Mouse (Mus musculus): ENCODE results near the gene Crybg2. TPM values are rescaled to one million over a fixed set of nuclear protein-coding genes. Genes with fewer than 3 reads are reported as not detected.

Crybg2 gene
- polyA plus RNA-seq, 1 experiment from 2014 or later, result 0.82 TPM

DNA sequence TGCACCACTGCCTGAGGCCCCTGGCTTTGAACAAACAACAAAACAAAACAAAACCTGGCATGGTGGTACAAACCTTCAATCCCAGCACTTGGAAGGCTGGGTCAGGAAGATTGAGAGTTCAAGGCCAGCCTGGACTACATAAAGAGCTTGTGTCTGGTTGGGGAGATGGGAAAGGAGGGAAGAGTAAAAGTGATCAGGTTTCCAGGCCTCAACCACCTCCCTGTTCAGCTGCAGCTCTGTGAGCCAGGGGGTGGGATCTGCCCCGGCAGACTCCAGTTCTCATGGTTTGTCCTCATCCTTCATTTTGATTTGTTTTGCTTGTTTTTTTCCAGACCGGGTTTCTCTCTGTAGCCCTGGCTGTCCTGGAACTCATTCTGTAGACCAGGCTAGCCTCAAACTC, 55.9 kb downstream of the Crybg2 start:
- Histone ChIP-seq H3K9me3 (replicated peaks) (no peaks in the 10 kb centered on the region), H3K27me3 (replicated peaks) (no peaks in the 10 kb centered on the region), H3K27ac (0 out of 2 replicates have a peak overlapping the region, but pooled peaks have one; percentile 27), H3K4me1 (peaks cover 79% of the 10 kb centered on the region), H3K36me3 (no peaks in the 10 kb centered on the region), H3K4me2 (no peak overlapping the region), H3K4me3 (no peak overlapping the region), H3K9ac (no peak overlapping the region)
- 30% methylated on average over 2 of the region's 2 CpGs for WGBS (ENCODE audit: insufficient replicate concordance)
- ATAC-seq, result no peak

DNA sequence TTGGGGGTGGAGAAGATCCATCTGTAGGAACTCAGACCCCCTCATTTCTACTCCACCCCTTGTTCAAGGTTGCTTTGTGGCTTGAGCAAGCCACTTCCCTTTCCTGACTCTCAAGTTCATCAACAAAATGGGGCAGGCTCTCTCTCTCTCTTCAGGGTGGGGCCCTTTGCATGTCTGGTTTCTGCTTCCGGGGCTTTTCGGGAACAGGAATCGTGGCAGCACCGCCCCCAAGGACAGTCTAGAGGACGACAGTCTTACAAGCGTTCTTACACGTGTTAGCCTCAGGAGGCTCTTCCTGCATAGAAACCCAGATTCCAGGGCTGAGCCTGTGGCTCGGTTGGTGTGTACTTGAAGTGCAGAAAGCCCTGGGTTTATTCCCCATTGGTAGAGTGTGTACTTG, 56.4 kb downstream of the Crybg2 start:
- H3K9ac ChIP-seq, result no peak overlapping the region
- 17% methylated on average over 8 of the region's 8 CpGs for WGBS (ENCODE audit: insufficient replicate concordance)
- H3K27ac ChIP-seq, result peak overlapping the region; percentile 37; the same call in 1 of the 2 replicates
- no peaks in the 10 kb centered on the region for H3K9me3 ChIP-seq (replicated peaks)
- H3K27me3 ChIP-seq (replicated peaks), result no peaks in the 10 kb centered on the region
- no peak overlapping the region for H3K4me3 ChIP-seq
- no peak for ATAC-seq
- H3K4me1 ChIP-seq, result peaks cover 74% of the 10 kb centered on the region
- H3K36me3 ChIP-seq, result no peaks in the 10 kb centered on the region
- H3K4me2 ChIP-seq, result no peak overlapping the region

DNA sequence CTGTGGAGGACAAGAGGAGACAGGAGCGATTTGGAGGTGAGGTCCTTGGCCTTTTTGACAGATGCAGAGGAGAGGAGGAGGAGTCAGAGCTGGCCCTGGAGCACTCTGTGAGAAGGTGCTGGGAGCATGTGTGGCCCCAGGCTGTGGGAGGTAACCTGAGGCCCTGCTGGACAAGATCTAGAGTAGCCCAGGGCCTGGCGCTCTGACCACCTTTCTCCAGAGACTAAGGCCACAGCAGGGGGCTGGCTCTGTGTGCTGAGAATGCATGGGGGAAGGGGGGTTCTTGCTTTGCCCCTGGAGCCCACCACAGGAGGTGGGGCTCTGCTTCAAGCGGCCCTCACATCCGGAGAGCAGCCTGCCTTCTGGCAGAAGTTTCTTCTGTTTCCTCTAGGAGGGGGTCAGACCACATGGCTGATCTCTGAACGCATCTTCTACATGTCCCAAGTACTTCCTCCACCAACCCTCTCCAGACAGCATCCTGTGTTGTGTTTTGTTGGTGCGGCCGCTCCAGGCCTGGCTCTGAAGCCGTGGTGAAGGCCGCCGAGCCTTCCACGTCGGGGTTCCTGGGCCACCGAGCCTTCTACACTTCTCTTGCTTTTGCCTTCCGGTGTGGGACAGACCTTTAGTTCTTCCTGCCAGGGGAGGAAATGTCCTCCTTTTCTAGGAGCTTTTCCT, 57.6 kb downstream of the Crybg2 start:
- ATAC-seq, result no peak
- 33% methylated on average over 14 of the region's 14 CpGs for WGBS (ENCODE audit: insufficient replicate concordance)
- no peaks in the 10 kb centered on the region for H3K36me3 ChIP-seq
- no peaks in the 10 kb centered on the region for H3K27me3 ChIP-seq (replicated peaks)
- H3K4me1 ChIP-seq, result peaks cover 62% of the 10 kb centered on the region
- peak overlapping the region; percentile 39; the same call in 1 of the 2 replicates for H3K27ac ChIP-seq
- H3K4me3 ChIP-seq, result no peak overlapping the region
- no peaks in the 10 kb centered on the region for H3K9me3 ChIP-seq (replicated peaks)
- H3K9ac ChIP-seq, result no peak overlapping the region
- H3K4me2 ChIP-seq, result no peak overlapping the region

DNA sequence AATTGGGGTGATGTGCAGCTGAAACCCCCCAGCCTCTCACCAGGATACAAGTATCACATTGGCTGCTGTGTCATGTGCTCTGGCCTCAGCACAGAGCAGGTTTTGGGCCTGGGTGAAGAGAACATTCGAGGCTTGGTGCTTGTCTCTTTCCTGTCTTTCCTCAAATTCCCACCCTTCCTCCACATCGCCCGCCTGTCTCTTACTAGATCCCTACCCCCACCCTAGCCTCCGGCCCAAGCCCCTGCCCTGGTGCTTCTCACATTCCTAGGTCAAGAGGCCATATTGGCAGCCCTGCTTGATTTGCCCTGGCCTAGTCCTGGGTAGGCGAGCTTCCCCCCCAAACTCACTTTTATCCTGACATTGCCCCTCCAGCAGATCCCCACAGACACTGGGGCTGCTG, 58.4 kb downstream of the Crybg2 start:
- peaks cover 61% of the 10 kb centered on the region for H3K4me1 ChIP-seq

DNA sequence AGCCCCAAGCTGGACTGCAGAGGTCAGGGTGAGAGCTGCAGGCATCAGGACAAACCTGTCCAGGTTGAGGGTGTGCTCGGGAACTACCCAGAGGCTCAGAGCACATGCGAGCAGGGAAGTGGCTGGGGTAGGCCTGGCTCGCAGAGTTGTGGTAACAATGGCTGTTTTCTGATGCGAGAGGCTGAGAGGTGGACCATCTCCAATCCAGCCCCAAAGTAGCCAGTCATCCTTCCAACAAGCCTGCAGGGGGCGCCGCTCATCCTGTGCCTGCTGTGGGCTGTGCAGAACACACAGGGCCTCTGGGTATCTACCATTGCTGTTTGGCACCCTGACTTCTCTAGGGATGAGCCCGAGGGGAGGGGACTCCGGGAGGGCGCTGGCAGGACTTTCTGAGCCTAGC, 59.0 kb downstream of the Crybg2 start:
- Histone ChIP-seq H3K36me3 (no peaks in the 10 kb centered on the region), H3K9ac (no peak overlapping the region), H3K9me3 (replicated peaks) (no peaks in the 10 kb centered on the region), H3K4me1 (peaks cover 65% of the 10 kb centered on the region), H3K4me3 (no peak overlapping the region), H3K27ac (no peak overlapping the region), H3K27me3 (replicated peaks) (no peaks in the 10 kb centered on the region), H3K4me2 (no peak overlapping the region)
- 50% methylated on average over 9 of the region's 9 CpGs for WGBS (ENCODE audit: insufficient replicate concordance)
- no peak for ATAC-seq

More for the DNA sequence above, 58.4 kb downstream of the Crybg2 start:
- H3K9ac ChIP-seq, result no peak overlapping the region
- no peaks in the 10 kb centered on the region for H3K36me3 ChIP-seq
- no peaks in the 10 kb centered on the region for H3K27me3 ChIP-seq (replicated peaks)
- no peaks in the 10 kb centered on the region for H3K9me3 ChIP-seq (replicated peaks)
- 60% methylated on average over 5 of the region's 5 CpGs for WGBS (ENCODE audit: insufficient replicate concordance)
- H3K27ac ChIP-seq, result peak overlapping the region; percentile 39; the same call in 1 of the 2 replicates
- H3K4me3 ChIP-seq, result no peak overlapping the region
- no peak overlapping the region for H3K4me2 ChIP-seq
- no peak for ATAC-seq

DNA sequence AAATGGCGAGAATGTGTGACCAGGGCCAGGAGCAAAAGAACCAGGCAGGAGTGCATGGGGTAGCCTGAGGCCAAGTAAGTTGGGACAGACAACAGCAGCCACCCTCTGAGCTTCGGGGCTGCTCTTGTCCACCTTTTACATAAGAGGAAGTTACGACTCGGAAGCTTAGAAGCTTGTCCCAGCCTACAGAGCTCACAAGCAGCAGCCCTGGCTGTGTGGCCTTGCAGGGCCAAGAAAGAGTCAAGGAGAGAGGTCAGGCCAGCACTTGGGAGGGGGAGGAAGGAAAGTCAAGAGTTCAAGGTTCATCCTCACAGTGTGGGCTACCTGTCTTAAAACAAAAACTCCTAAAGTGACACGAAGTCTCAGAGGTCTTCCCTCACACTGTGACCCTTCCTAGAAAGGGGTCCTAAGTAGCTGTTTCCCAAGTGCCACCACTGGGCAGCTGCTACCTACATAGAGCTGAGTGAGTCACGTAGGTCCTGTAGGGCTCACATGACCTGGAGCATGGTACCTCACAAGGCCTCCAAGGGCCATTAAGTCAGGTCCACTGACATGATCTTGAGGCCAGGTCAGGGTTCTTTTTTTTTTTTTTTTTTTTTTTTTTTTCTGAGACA, 59.7 kb downstream of the Crybg2 start:
- no peak overlapping the region for H3K4me2 ChIP-seq
- ATAC-seq, result no peak
- no peak overlapping the region for H3K4me3 ChIP-seq
- H3K27ac ChIP-seq, result peak overlapping the region; percentile 39; the same call in 1 of the 2 replicates
- 57% methylated on average over 6 of the region's 6 CpGs for WGBS (ENCODE audit: insufficient replicate concordance)
- H3K36me3 ChIP-seq, result no peaks in the 10 kb centered on the region
- H3K9ac ChIP-seq, result no peak overlapping the region
- H3K4me1 ChIP-seq, result peaks cover 68% of the 10 kb centered on the region
- no peaks in the 10 kb centered on the region for H3K9me3 ChIP-seq (replicated peaks)
- H3K27me3 ChIP-seq (replicated peaks), result no peaks in the 10 kb centered on the region

DNA sequence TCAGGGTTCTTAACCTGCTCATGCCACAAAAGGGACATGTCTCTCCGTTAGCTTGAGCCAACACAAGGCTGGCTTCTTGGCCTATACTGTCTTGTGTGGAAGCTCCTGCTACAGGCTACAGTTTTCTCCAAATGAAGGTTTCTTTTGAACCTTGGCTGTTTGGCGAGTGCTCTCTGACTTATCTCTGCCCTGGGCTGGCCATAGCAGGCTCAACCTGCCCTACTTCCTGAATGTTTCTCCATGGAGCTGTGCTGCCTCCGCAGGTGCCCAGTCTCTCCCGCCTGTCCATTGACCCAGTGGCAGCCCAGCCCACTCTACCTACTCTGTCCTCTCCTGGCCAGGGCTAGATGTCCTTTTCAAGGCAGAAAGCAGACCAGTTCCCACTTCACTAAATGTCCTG, 60.3 kb downstream of the Crybg2 start:
- 45% methylated on average over 4 of the region's 4 CpGs for WGBS (ENCODE audit: insufficient replicate concordance)
- no peaks in the 10 kb centered on the region for H3K36me3 ChIP-seq

DNA sequence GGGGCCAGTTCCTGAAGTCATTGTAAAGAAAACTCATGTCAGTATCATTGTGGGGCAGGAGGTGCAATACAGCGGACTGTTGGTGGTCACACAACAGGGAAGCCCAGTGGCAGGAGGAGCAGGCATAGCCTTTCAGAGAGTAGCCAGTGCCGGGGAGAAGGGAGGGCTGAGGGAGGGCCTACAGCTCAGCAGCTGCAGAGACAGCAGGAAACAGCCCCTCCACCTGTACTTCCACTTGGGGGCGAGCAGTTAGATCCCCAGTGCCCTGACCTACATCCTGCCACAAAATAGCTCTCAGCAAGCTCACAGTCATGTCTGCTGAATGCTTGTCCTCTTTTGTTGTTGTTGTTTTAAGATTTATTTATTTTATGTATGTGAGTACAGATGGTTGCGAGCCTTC, 61.0 kb downstream of the Crybg2 start:
- H3K9ac ChIP-seq, result no peak overlapping the region
- 46% methylated on average over 4 of the region's 4 CpGs for WGBS (ENCODE audit: insufficient replicate concordance)
- no peaks in the 10 kb centered on the region for H3K27me3 ChIP-seq (replicated peaks)
- 0 out of 2 replicates have a peak overlapping the region, but pooled peaks have one; percentile 46 for H3K27ac ChIP-seq
- H3K9me3 ChIP-seq (replicated peaks), result no peaks in the 10 kb centered on the region
- no peak for ATAC-seq
- H3K4me1 ChIP-seq, result peaks cover 65% of the 10 kb centered on the region
- peaks cover 4% of the 10 kb centered on the region; the same call in 1 of the 2 replicates for H3K36me3 ChIP-seq
- no peak overlapping the region for H3K4me2 ChIP-seq
- no peak overlapping the region for H3K4me3 ChIP-seq

More for the DNA sequence above, 60.3 kb downstream of the Crybg2 start:
- H3K27me3 ChIP-seq (replicated peaks), result no peaks in the 10 kb centered on the region
- no peak overlapping the region for H3K4me3 ChIP-seq
- H3K4me2 ChIP-seq, result no peak overlapping the region
- ATAC-seq, result no peak
- peaks cover 65% of the 10 kb centered on the region for H3K4me1 ChIP-seq
- no peaks in the 10 kb centered on the region for H3K9me3 ChIP-seq (replicated peaks)
- H3K27ac ChIP-seq, result 0 out of 2 replicates have a peak overlapping the region, but pooled peaks have one; percentile 46
- H3K9ac ChIP-seq, result no peak overlapping the region

DNA sequence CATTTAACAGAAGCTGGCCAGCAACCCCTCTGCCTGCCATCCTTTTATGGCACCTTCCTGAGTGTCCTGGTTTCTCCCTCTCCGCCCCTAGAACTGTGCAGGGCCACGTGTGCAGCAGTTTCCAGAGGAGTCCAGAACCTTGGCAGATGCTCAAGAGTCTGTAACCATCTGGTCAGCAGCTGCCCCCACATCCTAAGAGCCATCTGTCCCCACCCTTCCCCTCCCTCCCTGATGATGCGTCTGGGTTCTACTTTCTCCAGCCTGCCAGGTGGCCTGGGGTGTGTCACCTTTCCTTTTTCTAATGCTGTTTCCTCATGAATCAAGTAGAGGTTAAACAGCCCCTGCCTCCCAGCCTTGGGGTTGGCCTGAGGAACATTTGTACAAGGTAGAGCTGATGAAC, 61.7 kb downstream of the Crybg2 start:
- WGBS (ENCODE audit: insufficient replicate concordance), result 63% methylated on average over 3 of the region's 3 CpGs
- Histone ChIP-seq H3K9ac (no peak overlapping the region), H3K4me3 (no peak overlapping the region), H3K27me3 (replicated peaks) (no peaks in the 10 kb centered on the region), H3K4me2 (no peak overlapping the region), H3K27ac (no peak overlapping the region), H3K4me1 (peaks cover 65% of the 10 kb centered on the region), H3K9me3 (replicated peaks) (no peaks in the 10 kb centered on the region), H3K36me3 (peaks cover 5% of the 10 kb centered on the region; the same call in 1 of the 2 replicates)
- ATAC-seq, result no peak

DNA sequence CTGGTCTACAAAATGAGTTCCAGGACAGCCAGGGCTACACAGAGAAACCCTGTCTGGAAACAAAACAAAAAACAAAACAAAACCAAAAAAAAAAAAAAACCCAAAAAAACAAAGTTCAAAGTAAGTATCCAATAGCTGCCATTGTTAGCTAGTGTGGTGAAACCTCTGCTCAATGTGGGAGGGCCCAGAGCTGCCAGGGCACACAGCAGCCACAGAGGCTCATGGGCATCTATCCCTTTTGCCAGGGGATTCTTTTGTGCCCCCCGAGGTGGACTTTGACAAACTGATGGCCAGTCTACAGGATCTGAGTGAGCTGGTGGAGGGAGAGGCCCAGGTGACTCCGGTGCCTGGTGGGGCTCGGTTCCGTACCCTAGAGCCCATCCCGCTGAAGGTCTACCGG, 62.5 kb downstream of the Crybg2 start:
- Histone ChIP-seq H3K4me2 (no peak overlapping the region), H3K9me3 (replicated peaks) (no peaks in the 10 kb centered on the region), H3K4me3 (no peak overlapping the region), H3K27me3 (replicated peaks) (no peaks in the 10 kb centered on the region), H3K4me1 (peaks cover 67% of the 10 kb centered on the region), H3K9ac (no peak overlapping the region), H3K36me3 (peaks cover 5% of the 10 kb centered on the region; the same call in 1 of the 2 replicates), H3K27ac (no peak overlapping the region)
- no peak for ATAC-seq
- WGBS (ENCODE audit: insufficient replicate concordance), result 83% methylated on average over 6 of the region's 6 CpGs

DNA sequence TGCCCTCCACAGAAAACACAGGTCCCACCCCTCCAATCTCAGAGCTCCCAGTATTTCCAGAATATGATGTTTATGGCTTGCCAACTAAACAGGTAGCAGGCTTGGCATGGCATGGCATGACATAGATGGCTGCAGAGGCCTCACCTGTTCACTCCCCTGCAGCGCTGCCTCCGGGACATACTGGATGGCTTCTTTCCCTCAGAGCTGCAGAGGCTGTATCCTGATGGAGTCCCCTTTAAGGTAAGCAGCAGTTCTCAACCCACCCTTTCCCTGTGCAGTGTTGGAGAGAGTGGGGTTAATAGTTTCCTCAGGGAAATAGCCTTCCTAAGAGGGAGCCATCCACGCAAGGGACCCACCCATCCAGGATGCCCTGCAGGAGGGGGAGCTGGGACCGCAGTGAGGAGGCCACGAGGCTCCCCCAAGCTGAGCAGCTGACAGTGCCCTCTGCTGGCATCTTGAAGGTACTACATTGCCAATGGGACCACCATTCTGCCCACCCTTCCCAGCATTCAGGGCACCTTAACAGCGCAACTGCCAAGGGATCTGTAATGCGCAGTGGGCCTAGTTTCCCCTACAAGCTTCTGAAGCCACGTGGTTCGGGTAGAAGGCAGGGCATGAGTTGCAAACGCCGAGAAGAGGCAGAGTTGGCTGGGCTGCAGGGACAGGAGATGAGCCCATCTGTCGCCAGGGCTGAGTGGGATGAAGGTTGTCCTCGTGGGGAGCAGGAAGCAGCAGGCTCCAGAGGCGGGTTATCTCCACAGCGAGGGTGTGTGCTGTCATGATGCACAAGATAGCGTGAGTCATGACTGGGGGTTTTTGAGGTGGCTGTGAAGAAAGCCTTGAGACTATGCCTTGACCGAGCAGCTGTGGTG, 63.3 kb downstream of the Crybg2 start:
- ATAC-seq, result no peak
- H3K4me3 ChIP-seq, result no peak overlapping the region
- no peaks in the 10 kb centered on the region for H3K9me3 ChIP-seq (replicated peaks)
- H3K36me3 ChIP-seq, result peaks cover 5% of the 10 kb centered on the region; the same call in 1 of the 2 replicates
- H3K27me3 ChIP-seq (replicated peaks), result no peaks in the 10 kb centered on the region
- no peak overlapping the region for H3K27ac ChIP-seq
- WGBS (ENCODE audit: insufficient replicate concordance), result 14% methylated on average over 17 of the region's 17 CpGs
- peak overlapping the region; percentile 52 for H3K4me2 ChIP-seq
- peaks cover 68% of the 10 kb centered on the region for H3K4me1 ChIP-seq
- no peak overlapping the region for H3K9ac ChIP-seq
